Mouse (Mus musculus) thymus, postnatal 25 days (tissue): ENCODE results near the gene Nomo1.

ENCODE experiments used
- DNase-seq: peaks from one replicate; pipeline ENCODE4 v3.0.0; 2022

Nomo1 gene

DNA sequence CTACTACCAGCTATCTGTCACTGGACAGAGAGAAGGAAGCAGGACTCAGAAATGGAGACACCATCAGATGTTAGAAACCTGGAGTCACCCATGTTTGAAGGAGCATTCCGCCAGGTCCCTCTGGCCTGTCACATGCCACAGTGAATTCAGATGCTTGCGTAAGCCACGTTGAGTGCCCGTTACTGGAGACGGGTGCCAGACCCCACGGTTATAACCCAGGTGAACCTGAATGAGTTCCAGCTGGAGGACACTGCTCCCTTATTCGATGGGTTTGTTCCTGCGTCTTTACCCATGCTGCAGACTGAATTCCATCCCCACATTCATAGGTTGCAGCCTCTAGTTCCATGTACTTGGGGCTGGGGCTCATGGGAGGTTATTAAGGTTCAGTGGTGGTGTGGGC lies 70.3 kb downstream of the Nomo1 start:
- DNase-seq, result no peak

DNA sequence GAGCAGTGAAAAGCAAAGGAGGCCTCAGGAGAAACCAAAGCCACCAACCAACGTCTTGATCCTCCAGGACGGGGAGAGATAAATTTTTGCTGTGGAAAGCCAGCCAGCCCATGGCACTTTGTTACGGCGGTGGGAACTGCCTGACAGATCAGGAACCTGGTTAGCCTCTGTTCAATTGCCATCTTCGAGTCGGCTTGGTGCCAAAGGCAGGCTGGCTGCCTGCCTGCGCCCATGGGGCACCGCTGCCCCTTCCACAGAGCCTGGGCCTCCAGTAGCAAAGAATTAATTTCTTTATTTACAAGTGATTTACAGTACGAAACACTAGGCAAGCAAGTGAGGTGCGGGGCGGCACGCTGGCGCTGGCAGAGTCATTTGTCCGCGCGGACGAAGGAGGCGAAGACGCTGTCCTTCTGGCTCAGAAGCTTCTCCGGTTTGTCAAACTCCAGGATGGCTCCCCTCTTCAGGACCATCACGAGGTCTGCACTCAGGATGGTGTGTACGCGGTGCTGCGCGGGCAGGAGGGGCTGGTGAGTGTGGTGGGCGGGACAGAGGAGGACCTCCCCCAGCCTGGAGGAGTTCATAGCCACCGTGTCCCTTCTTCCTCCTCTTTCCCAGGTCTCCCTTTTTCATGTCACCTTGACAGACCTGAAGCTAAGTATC lies 70.9 kb downstream of the Nomo1 start:
- no peak for DNase-seq

DNA sequence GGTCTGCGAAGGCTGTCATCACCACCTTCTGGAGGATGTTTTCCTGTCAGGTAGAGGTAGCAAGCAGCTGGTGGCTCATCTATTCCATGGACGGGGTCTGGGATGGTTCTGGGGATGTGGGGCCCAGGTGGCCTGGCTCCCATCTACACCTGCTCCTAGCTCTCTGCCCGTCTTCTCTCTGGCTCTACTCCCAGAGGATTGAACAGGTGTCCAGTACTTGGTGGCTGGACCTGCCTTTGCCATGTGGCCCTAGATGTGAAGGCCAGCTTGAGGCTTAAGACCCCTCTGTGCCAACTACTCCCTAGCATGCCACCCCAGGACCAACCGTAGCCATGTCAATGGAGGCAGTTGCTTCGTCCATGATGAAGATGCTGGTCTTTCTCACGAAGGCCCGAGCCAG lies 72.0 kb downstream of the Nomo1 start:
- no peak for DNase-seq

DNA sequence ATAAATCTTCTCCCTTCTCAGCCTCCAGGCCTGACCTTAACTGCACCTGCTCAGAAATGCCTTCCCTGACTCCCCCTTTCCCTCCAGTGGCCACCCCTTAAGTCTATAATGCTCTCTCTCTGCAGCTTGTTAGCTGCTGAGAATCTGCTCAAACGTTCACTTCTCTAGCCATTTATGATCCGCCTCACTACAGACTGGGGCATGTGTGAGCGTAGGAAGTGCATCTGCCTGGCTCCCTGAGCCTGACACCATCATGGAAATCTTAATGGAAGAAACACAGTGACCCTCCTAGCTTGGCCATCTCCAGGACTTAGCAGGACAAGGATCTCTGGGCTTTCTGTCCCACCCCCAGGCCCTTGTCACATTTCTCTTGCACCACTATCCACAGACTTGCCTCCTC lies 76.6 kb downstream of the Nomo1 start:
- DNase-seq, result no peak

DNA sequence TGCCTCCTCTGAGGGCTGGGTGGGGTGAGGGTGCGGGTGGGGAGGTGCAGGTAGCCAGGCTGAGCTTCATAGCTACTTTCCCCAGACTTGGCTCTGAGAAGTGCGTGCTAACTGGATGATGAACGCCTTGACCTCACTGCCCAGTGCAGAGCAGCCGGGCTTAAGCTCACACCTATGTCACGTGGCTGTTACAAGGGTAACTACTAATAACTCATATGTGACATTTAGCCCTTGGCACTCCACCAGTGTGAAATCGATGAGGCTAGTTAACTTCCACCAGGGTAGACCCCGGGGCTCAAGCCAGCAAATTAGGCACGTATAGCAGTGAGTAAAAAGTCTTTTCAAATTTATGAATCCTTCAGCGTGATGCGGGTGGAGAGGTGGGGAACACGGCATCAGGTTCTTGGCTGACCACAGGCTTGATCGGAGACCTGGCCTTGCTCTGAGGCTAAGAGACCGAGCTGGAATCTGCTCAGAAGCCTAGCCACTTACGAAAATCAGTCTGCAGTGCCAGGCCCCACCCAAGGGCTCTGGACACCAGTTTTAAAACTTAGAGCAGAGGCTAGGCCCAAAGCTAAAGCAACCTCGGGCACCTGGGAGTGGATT lies 77.8 kb downstream of the Nomo1 start:
- DNase-seq, result no peak

DNA sequence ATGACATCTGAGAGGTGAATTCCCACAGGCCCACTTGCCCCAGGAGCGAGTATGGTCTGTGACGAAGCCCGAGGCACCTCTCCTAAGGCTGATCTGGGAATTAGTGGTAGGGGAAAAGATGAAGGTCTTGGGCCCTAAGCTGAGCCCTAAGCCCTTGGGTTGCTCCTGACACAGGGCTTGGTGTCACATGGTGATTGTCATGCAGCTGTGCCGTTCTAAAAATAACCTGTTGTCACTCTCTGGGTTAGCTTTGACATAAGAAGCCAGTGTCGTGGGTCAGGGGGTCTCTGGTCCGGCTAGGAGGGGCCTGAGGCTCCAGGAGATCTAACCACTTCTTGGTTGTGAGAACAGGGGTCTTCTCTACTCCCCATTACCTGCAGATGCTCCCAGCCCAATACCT lies 78.4 kb downstream of the Nomo1 start:
- no peak for DNase-seq

DNA sequence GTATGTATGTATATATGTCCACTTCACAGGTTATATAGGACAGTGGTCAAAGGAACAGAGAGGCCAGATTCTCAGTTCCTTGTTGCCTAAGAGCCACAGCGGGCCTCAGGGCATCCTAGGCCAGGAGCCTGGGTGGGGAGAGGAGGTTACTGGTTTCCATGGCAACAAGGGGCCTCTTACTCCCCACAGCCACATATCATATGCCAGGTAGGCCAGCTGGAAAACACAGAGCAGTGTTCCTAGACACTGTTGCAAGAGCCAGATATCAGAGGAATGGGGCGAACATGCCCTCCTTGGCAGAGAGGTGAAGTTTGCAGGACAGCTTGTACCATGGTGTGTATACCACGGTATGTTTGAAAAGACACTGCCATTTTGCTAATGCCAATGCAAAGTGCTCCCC lies 79.9 kb downstream of the Nomo1 start:
- DNase-seq, result no peak

DNA sequence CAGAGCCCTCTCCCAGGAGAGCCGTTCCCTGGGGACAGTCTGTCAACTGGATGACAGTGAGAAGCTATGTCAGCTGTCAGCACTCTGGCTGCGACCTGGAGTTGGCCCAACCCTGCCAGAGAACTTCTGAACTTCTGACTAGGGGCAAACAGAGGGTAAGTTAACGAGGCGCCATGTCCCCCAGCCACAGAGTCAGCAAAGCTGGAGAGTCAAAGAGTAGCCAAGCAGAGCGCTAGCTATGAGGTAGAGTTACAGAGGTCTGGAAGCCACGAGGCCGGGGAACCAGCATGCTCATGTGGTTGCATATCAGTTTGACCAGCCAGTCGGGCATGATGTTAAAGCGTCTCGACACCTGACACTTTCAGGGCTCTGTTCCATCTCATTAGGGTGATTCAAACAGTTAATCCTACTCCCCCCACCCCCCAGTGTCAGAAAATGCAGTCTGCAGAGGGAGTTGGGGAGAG lies 82.7 kb downstream of the Nomo1 start:
- no peak for DNase-seq

DNA sequence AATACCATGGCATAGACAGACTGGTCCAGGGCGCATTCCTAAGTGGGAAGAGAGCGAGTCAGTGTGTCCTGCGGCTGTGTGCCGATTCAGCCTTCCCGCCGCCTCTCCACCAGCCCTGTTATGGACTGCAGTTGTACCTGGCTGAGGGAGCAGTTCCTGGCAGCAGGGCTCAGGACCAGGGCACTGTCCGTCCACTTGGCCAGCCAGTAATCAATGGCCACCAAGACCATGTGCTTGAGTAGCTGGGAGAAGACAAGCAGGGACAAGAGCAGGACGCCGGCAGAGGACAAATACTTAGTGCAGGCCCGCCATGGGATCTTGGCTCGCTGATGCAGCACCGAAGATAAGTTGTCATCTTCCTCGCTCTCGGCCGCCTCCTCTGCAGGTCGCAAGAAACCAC lies 83.5 kb downstream of the Nomo1 start:
- DNase-seq, result no peak

DNA sequence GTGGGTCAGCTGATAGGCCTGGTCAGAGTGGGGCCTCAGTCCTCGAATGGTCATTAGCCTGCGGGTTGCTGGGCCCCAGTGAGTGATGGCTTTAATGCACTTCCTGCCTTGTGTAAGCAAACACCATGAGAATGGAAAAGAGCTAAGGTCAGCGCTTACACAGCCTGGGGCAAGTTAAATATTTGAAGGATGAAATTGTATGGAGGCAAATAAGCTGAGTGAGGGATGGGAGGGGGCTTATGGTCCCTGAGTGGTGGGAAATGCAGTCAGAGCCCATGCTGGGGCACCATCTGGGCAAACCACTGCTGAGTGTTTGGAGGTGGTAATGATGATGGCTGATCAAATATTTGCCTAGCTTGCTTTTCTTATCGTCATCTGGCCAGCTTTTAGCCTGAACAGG lies 89.5 kb downstream of the Nomo1 start:
- no peak for DNase-seq

DNA sequence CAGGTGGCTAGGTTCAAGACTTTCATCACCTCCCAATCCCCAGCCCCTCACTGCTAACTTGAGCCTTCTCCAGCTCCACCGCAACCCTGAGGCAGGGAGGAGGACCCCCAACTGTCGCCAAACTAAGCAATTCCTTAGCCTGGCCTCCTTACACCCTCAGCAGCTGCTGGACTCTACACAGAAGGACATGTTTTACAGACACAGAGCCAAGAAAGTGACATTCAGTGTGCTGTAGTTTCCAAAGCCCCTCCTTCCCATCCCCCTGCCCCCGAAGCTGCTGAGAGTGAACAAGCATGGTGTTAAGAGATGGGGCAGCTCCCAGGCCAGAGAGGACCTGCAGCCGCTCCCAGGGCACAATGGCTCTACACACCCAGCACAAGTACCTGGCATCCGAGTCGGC lies 91.0 kb downstream of the Nomo1 start:
- DNase-seq, result no peak

DNA sequence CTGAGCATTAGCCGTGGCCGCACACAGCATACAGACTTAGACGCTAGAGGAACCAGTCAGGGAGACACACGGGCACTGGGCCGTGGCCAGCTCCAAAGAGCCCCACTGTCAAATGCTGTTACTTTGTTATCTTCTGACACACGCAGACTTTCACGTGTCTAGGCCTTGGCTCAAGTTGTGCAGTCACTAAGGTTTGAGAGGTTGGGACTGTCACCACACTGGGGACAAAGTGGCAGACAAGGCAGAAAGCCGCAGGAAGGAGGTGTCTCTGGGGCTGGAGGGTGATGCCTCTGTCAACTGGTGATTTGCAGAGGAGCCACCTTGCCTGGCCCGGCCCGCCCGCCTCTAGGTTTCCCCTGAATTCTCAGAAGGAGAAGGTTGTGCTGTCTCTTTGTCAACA lies 91.8 kb downstream of the Nomo1 start:
- no peak for DNase-seq

DNA sequence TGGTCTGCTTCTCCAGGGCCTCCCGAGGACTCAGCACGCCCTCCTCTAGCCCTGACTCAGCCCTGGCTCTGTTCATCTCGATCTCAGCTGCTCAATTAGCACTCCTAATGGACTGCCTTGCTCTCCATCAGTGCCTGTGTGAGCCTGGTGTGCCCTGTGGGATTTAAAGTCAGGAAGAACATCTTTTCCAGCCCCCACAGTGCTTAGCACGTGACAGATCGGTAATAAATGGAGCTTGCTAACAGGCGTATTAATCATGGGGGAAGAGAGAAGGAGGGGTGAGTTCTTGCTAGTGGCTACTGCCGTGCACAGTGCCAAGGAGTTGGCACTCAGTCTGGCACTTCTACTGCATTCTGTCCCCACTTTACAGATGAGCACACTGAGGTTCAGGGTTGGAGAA lies 94.7 kb downstream of the Nomo1 start:
- no peak for DNase-seq

DNA sequence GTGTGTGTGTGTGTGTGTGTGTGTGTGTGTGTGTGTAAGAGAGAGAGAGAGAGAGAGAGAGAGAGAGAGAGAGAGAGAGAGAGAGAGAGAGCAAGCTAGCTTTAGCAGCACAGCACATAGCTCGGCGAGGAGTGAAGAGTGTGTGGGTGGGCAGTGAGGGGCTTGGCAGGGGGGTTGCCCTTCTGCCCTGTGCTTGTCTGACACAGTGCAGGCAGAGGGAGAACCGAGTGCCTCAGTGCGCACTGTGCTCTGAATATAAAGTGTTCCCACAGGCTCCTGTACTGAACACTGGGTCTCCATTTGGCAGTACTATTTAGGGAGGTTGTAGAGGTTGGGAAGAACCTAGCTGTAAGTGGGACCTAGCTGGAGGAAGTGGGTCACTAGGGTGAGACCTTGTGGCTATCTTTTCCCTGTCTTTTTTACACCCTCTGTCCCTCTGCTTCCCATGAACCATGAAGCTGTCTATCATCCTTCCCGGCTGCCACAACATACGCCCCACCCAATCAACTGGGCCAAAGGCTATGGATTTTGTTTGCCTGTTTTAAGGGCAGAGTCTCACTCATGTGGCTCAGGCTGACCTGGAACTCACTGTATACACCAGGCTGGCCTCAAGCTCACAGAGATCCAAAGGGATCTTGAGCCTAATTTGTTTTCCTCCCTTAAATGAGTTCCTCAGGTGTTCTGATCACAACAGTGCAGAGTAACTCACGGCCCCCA lies 96.1 kb downstream of the Nomo1 start:
- DNase-seq, result no peak

DNA sequence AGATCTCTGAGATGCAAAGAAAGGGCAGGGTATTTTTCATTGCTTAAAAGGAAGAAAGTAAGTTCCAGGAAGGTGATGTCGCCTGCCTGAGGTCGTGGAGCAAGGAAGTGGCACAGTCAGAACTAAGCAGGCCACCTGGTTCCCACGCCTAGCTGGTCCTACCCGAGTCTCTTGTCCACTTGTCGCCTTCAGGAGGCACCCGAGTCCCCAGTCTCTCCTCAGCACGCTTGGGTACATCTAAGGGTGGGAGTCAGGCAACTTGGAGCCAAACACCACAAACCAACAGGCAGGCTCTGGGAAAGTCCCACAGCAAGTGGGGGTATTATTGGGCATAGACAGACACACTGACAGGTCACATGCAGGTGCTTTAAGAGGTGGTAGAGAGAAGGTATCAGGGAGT lies 97.2 kb downstream of the Nomo1 start:
- DNase-seq, result no peak

DNA sequence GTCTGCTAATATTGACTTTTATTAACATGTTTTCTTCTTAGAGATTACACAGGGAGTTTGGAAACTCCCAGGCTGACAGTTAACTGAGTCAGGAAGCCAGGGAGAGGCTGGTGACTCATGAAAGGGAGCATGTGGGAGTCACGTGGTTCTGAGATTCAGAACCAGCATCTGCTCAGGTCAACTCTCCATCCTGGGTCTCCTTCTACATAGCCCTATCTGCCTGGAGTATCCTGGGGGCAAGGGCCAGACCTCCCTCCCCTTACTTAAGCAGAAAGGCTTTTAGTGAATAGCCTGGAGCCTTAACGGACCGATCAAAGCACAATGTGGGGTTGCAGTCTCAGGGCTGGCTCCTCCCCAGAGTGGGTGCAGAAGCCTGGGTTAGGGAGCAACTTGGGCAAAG lies 97.8 kb downstream of the Nomo1 start:
- no peak for DNase-seq

DNA sequence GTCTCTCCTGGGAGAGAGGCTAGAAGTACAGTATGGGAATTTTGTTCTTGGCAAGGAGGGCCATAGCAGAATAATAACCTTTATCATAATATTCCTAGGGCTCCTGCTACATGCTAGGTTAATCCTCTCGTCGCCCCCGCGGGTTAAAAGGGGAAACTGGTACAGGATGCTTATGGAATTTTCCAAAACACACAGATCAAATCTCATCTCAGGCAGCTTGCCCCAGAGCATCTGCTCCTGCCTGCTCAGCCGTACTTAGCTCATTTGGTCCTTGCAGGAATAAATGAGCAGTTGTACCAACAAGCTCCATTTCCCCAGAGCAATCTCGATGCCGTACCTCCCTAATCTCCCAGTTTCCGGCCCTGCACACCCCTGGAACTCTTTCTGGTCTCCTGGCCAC lies 98.3 kb downstream of the Nomo1 start:
- no peak for DNase-seq

DNA sequence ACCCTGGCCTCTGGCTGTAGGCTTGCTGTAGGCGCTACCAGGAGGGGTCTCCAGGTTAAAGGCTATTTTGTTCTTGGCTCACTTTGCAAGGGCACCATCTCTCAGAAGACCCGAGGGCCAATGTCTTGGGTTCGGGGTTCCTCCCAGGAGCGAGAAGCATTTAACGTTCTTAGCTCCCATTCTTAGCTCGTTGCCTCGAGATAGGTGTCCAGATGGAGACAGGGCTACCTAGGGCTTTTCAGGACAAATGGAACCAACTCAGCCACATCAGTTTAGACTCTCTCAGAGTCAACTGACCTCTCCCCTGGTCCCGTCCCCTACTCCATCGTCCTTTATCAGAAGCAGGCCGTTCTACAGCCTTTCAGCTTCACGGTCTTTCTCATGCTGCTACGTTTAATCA lies 98.7 kb downstream of the Nomo1 start:
- no peak for DNase-seq
